Mouse (Mus musculus): ENCODE results near the gene Hip1r.
A peak's percentile ranks its signal among the peaks of the same experiment; 100 is the strongest.

The Hip1r gene

DNA sequence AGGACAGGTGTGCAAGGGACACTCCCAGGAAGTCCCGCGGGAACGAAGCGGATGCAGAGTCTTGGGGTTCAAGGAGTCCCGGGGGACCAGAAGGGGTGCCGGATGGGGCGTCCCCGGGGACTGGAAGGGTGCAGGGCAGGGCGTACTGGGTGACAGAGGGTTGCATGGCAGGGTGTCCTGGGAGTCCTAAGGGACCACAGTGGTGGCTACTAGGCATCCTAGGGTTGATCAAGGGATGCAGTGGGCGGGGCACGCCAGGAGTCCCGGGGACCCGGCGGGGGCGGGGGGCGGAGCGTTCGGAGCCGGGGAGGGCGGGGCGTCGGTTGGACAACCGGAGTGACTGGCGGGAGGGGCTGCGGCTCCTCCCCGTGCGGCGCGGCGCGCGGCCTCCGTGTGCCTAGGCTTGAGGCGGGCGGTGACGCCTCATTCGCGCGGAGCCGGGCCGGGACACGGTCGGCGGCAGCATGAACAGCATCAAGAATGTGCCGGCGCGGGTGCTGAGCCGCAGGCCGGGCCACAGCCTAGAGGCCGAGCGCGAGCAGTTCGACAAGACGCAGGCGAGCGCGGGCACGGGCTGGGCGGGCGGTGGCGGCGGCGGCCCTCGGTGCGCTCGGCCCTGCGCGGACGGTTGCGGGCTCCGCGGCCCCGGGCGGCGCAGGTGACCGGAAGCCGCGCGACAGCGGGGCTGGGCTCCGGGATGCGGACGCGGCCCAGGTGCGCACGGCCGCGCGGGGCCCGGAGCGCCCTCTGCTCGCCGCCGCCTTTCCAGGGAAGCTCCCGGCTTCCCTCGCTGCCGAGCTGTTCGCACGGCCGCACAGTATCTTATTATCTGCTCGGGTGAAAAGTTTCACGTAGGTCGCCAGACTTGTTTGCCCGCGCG lies at the start of gene Hip1r:
TSS of gene Hip1r (plus strand) at position 330 of the 880 bp plus-strand sequence.
- peak; percentile 80 for DNase-seq (ENCODE audit: low read depth, low spot score)

DNA sequence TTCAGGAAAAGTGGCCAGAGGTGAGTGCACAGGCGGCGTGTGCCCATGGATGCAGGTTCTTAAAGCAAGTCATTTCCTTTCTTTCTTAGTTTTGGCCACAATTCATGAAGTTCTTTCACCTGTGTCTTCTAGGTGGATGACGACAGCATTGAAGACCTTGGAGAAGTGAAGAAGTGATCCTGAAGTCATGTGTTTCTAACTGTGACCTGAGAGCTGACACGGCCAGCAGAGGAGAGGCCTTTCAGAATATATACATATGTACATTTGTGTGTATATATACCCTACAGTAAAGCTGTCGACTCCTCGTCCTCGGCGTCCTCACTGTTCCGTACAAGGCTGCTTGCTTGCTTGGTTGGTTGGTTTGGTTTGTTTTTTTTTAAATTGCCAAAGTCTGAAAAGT lies 46.3 kb upstream of the Hip1r start, which contains the start of gene Gm43518:
TSS of gene Gm43518 (plus strand) at position 301 of the 400 bp plus-strand sequence.
- no peak for DNase-seq (ENCODE audit: low read depth, low spot score)

DNA sequence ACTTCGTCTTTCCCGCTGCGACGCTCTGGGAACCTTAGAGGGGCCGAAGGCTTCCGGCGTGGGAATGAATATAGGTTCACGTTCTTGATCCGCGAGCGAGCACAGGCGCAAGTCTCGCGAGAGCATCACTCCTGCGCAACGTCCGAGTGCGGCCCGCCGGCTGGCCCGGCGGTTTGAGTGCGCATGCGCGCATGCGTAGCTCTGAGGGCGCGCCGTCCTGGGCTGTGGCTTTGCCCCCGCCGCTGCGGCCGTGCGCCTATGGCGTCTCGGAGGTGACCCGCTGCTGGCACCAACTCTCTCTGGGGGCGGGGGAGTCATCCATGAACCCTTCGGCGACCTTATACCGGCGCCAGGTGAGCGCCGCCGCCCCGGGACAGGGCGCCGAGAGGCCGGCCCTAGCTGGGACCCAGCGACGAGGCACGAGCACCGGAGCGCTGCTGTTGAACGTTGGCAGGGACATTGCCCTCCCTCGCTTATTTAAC lies 42.9 kb upstream of the Hip1r start, which contains the start of gene Ccdc62:
TSS of gene Ccdc62 (plus strand) at position 172 of the 482 bp plus-strand sequence.
- peak; percentile 97 for DNase-seq (ENCODE audit: low read depth, low spot score)

- no peak for DNase-seq (ENCODE audit: low read depth, low spot score)
Observed at GRCm38 (mm10) chr5:123931131-123931530, 42.3 kb upstream of the Hip1r start.

DNA sequence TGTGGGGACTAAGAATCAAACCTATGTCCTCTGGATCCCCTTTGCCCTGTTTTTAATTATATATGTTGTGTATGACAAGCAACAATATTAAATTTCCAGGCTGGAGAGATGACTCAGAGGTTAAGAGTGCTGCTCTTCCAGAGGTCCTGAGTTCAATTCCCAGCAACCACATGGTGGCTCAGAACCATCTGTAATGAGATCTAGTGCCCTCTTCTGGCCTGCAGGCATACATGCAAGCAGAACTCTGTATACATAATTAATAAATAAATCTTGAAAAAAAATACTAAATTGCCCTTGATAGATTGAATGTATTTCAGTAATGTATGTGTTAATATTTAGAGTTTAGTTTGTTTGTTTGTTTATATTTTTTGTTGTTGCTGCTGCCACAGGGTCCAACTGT lies 40.5 kb upstream of the Hip1r start:
- no peak for DNase-seq (ENCODE audit: low read depth, low spot score)

GRCm38 (mm10) chr5:123933556-123933955 lies 39.9 kb upstream of the Hip1r start:
- no peak for DNase-seq (ENCODE audit: low read depth, low spot score)

DNA sequence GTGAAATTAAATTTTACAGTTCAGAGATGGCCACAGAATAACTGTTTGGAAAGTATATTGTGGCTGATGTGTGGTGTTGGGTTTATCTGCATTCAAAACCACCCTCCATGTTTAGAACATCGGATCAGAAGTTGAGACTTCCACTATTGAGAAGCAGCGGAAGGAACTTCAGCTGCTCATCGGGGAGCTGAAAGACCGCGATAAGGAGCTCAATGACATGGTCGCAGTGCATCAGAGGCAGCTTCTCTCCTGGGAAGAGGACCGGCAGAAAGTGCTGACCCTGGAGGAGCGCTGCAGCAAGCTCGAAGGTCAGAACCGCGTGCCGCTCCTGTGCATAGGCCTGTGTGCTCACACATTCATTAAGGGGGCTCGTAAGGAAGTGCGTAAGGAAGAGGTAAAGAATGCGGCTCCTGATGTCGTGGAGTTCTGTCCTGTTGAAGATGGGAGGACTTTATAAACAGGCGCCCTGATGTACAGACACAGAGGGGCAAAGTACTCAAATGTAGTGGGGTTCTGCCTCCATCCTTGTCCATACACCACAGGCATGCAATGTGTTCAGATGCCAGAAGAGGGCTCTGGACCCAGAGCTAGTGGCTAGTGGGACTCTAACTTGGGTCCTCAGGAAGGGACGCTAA lies 39.4 kb upstream of the Hip1r start:
- no peak for DNase-seq (ENCODE audit: low read depth, low spot score)

DNA sequence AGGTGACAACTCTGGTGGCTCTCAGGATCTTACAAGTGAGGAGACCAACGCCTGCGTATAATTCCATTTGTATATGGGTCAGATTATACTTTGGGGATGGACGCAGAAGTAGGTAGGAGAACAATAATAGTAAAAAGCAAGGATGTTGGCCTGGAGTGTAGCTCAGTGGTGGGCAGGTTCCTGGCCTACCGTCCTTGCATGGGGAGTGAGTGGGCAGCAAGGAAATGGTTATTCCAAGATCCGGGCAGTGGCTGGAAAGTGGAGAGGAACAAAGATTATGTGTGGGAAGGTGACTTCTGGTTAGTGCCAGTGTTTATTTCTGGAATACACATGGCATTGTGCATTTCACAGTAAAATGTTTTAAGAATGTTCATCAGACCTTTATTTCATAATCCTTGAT lies 37.5 kb upstream of the Hip1r start:
- no peak for DNase-seq (ENCODE audit: low read depth, low spot score)

GRCm38 (mm10) chr5:123938479-123938878 lies 34.9 kb upstream of the Hip1r start:
- DNase-seq (ENCODE audit: low read depth, low spot score), result no peak

GRCm38 (mm10) chr5:123946546-123946945 lies 26.9 kb upstream of the Hip1r start:
- no peak for DNase-seq (ENCODE audit: low read depth, low spot score)

DNA sequence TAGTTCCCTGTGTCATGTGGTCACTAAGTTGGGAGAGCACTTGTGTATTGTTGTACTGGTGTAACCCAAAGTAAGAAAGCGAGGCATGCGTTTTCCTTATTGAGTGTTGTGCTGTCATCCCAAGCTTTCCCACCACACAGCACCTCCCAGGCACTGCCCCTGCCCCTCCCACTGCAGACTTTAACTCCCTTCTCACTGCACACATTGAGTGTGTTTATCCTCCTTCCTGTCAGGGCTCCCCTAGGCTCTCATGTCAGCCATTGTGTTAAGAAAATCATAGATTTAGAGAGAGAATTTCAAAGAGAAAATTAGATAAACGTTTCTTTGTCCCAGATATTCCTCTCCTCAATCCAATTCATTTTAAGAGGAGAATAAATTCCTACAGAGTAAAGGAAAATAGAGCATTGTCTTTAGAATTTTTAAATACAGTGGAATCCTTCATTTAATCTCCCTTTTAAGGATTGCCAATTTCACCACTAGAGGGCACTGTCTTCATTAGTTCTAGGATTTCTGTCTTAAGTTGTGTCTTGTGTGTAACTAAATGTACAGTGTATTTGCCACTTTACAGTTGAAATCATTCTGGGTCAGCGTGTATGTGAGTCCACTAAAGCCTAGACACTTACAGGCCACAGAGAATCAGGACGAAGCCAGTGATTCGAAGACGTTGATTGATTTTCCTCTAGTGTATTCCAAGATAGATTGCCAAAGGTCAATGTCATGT lies 26.2 kb upstream of the Hip1r start:
- DNase-seq (ENCODE audit: low read depth, low spot score), result peak; percentile 68

GRCm38 (mm10) chr5:123952365-123953045 lies 20.9 kb upstream of the Hip1r start:
- no peak for DNase-seq (ENCODE audit: low read depth, low spot score)

DNA sequence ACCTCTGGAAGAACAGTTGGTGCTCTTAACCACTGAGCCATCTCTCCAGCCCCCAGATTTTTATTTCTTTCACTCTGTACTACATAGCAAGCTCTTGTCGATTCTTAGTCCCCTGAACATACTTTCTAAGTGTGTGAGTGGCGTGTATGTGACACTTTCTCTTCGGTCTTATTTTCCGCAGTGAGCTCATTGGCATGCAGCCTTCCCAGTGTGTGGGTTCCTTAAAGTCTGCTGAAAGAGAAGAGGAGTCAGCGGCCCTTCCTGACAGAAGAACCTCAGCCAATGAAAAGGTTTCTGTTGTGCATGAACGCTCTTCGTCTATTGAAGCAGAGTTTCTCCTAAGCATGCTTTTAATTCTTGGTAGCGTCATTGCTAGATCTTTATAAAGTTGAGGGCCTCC lies 16.2 kb upstream of the Hip1r start:
- no peak for DNase-seq (ENCODE audit: low read depth, low spot score)

GRCm38 (mm10) chr5:123959018-123959417 lies 14.4 kb upstream of the Hip1r start:
- no peak for DNase-seq (ENCODE audit: low read depth, low spot score)

DNA sequence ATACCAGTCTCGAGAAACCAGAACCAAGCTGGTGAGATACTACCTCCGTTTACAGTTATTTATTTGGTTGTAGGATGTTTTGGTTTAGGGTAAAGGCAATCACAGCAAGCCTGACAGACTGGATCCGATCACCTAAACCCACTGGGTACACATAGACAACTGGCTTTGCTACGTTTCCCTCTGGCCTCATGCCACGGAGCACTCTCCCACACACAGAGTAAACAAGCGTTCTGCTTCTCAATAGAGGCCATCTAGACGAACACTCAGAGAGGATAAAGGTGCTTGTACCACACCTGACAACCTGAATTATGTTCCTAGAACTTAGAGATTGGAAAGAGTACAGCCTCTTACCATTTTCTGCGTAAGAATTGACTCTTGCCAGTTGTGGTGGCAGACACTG lies 13.3 kb upstream of the Hip1r start:
- no peak for DNase-seq (ENCODE audit: low read depth, low spot score)

DNA sequence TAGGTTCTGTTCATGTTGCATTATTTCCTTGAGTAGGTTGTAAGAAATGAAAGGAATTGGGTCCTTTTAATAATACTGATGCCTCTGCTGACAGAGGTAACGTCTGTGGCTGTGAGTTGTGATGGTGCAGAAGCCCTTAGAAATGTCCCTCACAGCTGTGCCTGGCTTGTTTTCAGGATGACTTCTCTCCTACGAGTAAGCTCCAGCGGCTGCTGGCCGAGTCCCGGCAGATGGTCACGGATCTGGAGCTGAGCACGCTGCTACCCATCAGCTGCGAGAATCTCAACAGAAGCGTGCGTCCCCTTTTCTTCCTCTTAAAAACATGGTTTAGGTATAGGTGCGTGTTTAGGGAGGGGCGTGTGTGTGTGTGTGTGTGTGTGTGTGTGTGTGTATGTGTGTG lies 12.4 kb upstream of the Hip1r start:
- DNase-seq (ENCODE audit: low read depth, low spot score), result no peak

DNA sequence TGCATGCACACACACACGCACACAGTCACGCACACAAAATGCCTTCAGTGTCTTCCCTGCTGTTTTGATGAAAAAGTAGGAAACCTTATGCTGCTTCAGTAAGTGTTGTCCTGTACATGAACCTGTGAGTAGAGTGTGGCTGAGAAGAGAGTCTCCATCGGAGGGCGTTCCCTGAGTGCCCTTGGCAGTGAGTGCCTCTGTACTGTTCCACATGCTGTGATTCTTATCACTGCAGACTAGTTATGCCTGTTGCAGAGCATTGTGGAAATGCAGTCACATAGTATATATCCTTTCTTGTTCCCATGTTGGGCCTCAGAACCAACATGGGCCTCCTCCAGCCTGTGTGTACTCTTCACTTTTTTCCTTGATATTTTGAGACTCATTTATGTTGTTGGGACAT lies 9.2 kb upstream of the Hip1r start:
- no peak for DNase-seq (ENCODE audit: low read depth, low spot score)

GRCm38 (mm10) chr5:123966759-123967158 lies 6.7 kb upstream of the Hip1r start:
- DNase-seq (ENCODE audit: low read depth, low spot score), result no peak

GRCm38 (mm10) chr5:123968468-123968867 lies 5.0 kb upstream of the Hip1r start:
- DNase-seq (ENCODE audit: low read depth, low spot score), result no peak

DNA sequence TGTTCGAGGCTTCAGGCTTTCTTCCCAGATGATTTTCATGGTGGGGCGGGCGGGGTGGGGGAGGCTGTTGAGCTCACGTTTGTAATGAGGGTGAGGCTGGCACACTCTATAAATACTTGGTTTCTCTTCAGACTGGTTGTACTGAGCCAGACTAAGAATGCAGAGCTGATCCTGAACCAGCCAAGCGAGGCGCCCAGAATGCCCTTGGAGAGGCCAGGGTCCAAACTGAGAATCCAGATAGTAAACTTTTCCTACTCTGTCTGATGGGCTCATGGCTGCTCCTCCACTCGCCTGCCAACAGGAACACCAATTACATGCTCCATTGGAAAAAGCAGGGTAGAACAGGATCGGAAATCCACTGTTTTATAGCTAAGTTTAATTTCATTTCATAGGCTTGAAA lies 4.2 kb upstream of the Hip1r start:
- DNase-seq (ENCODE audit: low read depth, low spot score), result no peak

GRCm38 (mm10) chr5:123970576-123970975 lies 2.9 kb upstream of the Hip1r start:
- DNase-seq (ENCODE audit: low read depth, low spot score), result no peak

Data from CD4-positive helper T cell, adult 2 months (primary cell).